Mouse (Mus musculus) forebrain, postnatal 0 days (tissue): ENCODE measurements at regions not wholly inside any gene's neighbourhood (a gene's known extent, or its start where the extent isn't known, plus 50 kb on each side); places are given as distances from the start of the nearest gene placed in this dataset.

Source experiments
- ATAC-seq: fragments of 200-750 bp; cut with Nextera tagmentation; 2 replicates; pipeline ENCODE4 v1.8.0; 2017; ENCODE audit warnings: mild to moderate bottlenecking, moderate library complexity
- DNase-seq: peaks from one replicate; pipeline ENCODE4 v3.0.0-alpha.2; 2015
- H3K27ac ChIP-seq: fragments of 300-500 bp; sonication (generic); 2 replicates; pipeline ENCODE4 v1.5.1; 2014; ENCODE audit warnings: low read depth, mild to moderate bottlenecking, antibody characterized with exemption, low read length, moderate library complexity, mixed read lengths
- H3K27me3 ChIP-seq: fragments of 300-500 bp; sonication (generic); 2 replicates; pipeline ENCODE4 v1.6.1; 2014; ENCODE audit warnings: mild to moderate bottlenecking, low read length, mixed read lengths; ENCODE audit not compliant: insufficient read depth
- H3K36me3 ChIP-seq: fragments of 300-500 bp; sonication (generic); 2 replicates; pipeline ENCODE4 v1.6.1; 2014; ENCODE audit warnings: mild to moderate bottlenecking, moderate library complexity; ENCODE audit not compliant: insufficient read depth
- H3K4me1 ChIP-seq: fragments of 300-500 bp; sonication (generic); 2 replicates; pipeline ENCODE4 v1.6.1; 2014; ENCODE audit warnings: antibody characterized with exemption; ENCODE audit not compliant: insufficient read depth
- H3K4me2 ChIP-seq: fragments of 300-500 bp; sonication (generic); 2 replicates; pipeline ENCODE4 v1.6.1; 2014; ENCODE audit warnings: low read depth, mild to moderate bottlenecking, moderate library complexity
- H3K4me3 ChIP-seq: fragments of 300-500 bp; sonication (generic); 2 replicates; pipeline ENCODE4 v1.5.1; 2014; ENCODE audit warnings: low read depth, low read length, mixed read lengths
- H3K9ac ChIP-seq: fragments of 300-500 bp; sonication (generic); 2 replicates; pipeline ENCODE4 v1.6.1; 2014; ENCODE audit warnings: mild to moderate bottlenecking
- H3K9me3 ChIP-seq: fragments of 300-500 bp; sonication (generic); 2 replicates; pipeline ENCODE4 v1.6.1; 2016; ENCODE audit warnings: low read length
- CTCF ChIP-seq: sonication (generic); IDR thresholded peaks from 2 replicates; pipeline ENCODE4 v1.5.1; 2016; ENCODE audit warnings: antibody characterized with exemption, control low read depth, low read depth
- WGBS: fragments of 180-500 bp; shearing (Covaris S2); extraction: QIAGEN DNeasy Blood & Tissue Kit; methylation state at CpG from one replicate; pipeline ENCODE4 v1.1.7; 2014; 5-methylcytosine and 5-hydroxymethylcytosine counted together

GRCm38 (mm10) chr14:82243321-82243720 is 2200.0 kb upstream of the Pcdh17 start:
- no peak for TF ChIP-seq CTCF
- DNase-seq = no peak
- ATAC-seq = no peak
- Histone ChIP-seq H3K4me3 (no peak overlapping the region), H3K9ac (no peak overlapping the region), H3K36me3 (no peaks in the 10 kb centered on the region), H3K4me1 (no peaks in the 10 kb centered on the region), H3K27ac (no peak overlapping the region), H3K9me3 (no peaks in the 10 kb centered on the region), H3K27me3 (no peaks in the 10 kb centered on the region), H3K4me2 (no peak overlapping the region)
- 33% methylated on average over 2 of the region's 2 CpGs for WGBS

- ATAC-seq (no peak), DNase-seq (no peak)
- TF ChIP-seq CTCF = no peak
- Histone ChIP-seq H3K36me3 (no peaks in the 10 kb centered on the region), H3K27me3 (no peaks in the 10 kb centered on the region), H3K4me3 (no peak overlapping the region), H3K4me1 (no peaks in the 10 kb centered on the region), H3K9me3 (no peaks in the 10 kb centered on the region), H3K27ac (no peak overlapping the region), H3K4me2 (no peak overlapping the region), H3K9ac (no peak overlapping the region)
- WGBS = 97% methylated on average over 1 of the region's 1 CpGs
Measured at GRCm38 (mm10) chr14:82244891-82245290, 2198.5 kb upstream of the Pcdh17 start.
